Mouse (Mus musculus) kidney, adult 10 weeks (tissue): ENCODE data around the gene Kif12. TPM values are rescaled to one million over a fixed set of nuclear protein-coding genes. Genes with fewer than 3 reads are reported as not detected.

ENCODE experiments used
- polyA plus RNA-seq: library from polyadenylated mRNA; stranded (reverse); fragments of 350-450 nt; fragmentation: Illumina TruSeq; extraction: RNeasy Lipid Tissue Mini Kit (QIAGEN cat#74804); gene quantifications from one replicate; pipeline ENCODE4 v1.2.3, GENCODE M21; 2014; ENCODE audit warnings: low read depth, low replicate concordance

Kif12 gene
- 2.3 TPM for polyA plus RNA-seq

DNA sequence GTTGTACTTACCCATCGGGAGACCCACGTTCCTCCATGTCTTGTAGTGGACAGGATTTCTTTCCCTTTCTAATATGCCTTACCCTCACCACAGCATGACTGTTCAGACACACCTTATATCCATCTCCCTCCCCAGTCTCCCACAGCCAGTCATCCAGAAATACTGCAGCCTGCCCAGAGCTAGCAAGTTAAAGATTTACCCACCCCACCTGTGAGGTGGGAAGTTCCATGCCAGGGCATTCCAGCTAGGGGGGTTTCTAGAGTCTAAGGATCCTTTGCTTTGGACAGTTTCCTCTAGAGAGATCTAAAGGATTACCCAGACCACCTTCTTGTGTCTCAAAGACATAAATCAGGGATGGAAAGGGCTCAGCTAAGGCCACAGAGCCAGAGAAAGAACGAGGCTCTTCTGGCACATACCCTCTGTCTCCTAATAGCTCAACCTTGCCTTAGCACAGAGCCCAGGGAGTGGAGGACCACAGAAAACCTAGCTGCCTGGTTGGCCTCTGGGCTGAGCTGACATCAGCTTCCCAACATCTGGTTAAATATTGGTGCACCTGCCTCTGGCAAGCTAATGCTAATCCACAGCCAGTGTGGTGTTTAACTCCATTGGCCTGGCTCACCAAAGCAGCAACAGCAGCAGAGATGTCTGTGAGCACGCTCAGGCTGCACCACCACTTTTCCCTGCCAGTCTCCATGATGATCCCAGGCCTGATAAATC lies at the start of gene Kif12:
Kif12 (minus strand) TSS at position 163 of the 717 bp plus-strand sequence.

GRCm38 (mm10) chr4:63213907-63214621 lies 42.1 kb upstream of the Kif12 start, which contains the start of gene Col27a1:
Gene Col27a1, plus strand, starts transcription at chr4:63214004.

GRCm38 (mm10) chr4:63154699-63155098 lies 17.2 kb downstream of the Kif12 start, which contains the start of gene Ambp:
Gene Ambp, minus strand, starts transcription at chr4:63154799.

Other genes starting within 250 kb of the Kif12 start
- gene Zfp618, start 206.6 kb downstream of the Kif12 start, polyA plus RNA-seq, result 4.7 TPM
- 0.61 TPM for gene Ambp, start 17.3 kb downstream of the Kif12 start, polyA plus RNA-seq
- gene Col27a1, start 41.9 kb upstream of the Kif12 start, polyA plus RNA-seq, result 3.0 TPM
- not detected for gene Orm1, start 172.4 kb upstream of the Kif12 start, polyA plus RNA-seq
- not detected for gene Orm3, start 184.0 kb upstream of the Kif12 start, polyA plus RNA-seq
- not detected for gene Orm2, start 190.3 kb upstream of the Kif12 start, polyA plus RNA-seq
- gene Akna, start 231.2 kb upstream of the Kif12 start, polyA plus RNA-seq, result not detected